In genomic region chr8:95822699-95823098, GRCm38 (mm10) we compare ENCODE assay signal across 20 mouse cellular contexts. TPM values are rescaled to one million over a fixed set of nuclear protein-coding genes. Genes with fewer than 3 reads are reported as not detected.
A peak's percentile ranks its signal among the peaks of the same experiment; 100 is the strongest.
DNase-seq lines count a peak whose midpoint lies in the region; ATAC-seq lines count a peak whose summit lies in the region.
"Had no signal": no experiment of that assay in that cellular context is flagged by ENCODE, and none has a peak within 500 bp of the region (broad histone marks: within the 10 kb centered on the region; RNA-seq: fewer than 3 reads in every experiment).

No protein-coding gene starts in this region.

- no peaks in the 10 kb centered on the region; the same call in 1 of the 2 replicates for H3K9me3 ChIP-seq in limb, embryonic 11.5 days (ENCODE audit: control insufficient read depth, low read length)
- H3K9me3 ChIP-seq in limb, embryonic 10.5 days (replicated peaks), result no peaks in the 10 kb centered on the region
- no peaks in the 10 kb centered on the region for H3K9me3 ChIP-seq in heart, embryonic 14.5 days (ENCODE audit: control insufficient read depth, low read length)
- H3K9me3 ChIP-seq in forebrain, embryonic 14.5 days (replicated peaks; ENCODE audit: control insufficient read depth, low read length), result no peaks in the 10 kb centered on the region
- no peaks in the 10 kb centered on the region for H3K9me3 ChIP-seq in midbrain, embryonic 11.5 days (ENCODE audit: control insufficient read depth, low read length)
- H3K9me3 ChIP-seq: embryonic facial prominence, embryonic 13.5 days; forebrain, embryonic 12.5 days; hindbrain, embryonic 12.5 days had no signal

- peak; percentile 36 to 59 for DNase-seq in heart, adult 18-20 months
- no peak for DNase-seq in heart, postnatal 14 days
- no peak for DNase-seq in limb, embryonic 11.5 days (ENCODE audit: low spot score)
- DNase-seq in limb, embryonic 10.5 days (ENCODE audit: low spot score), result no peak
- no peak for DNase-seq in forebrain, embryonic 14.5 days (ENCODE audit: low spot score)
- no peak for DNase-seq in midbrain, embryonic 11.5 days (ENCODE audit: low spot score, missing footprints)
- DNase-seq: adrenal gland, postnatal 14 days; cerebellum, adult 11-12 months; cerebellum, adult 9-11 months; cerebellum, postnatal 36 days; forebrain, postnatal 0 days; gastrocnemius, postnatal 14 days; kidney, adult 11 months had no signal

- H3K27ac ChIP-seq in limb, embryonic 11.5 days (replicated peaks; ENCODE audit: low read depth, low read length), result no peak overlapping the region
- H3K27ac ChIP-seq in limb, embryonic 10.5 days, result no peak overlapping the region
- H3K27ac ChIP-seq in heart, embryonic 14.5 days (replicated peaks in 1 of 2; ENCODE audit: control insufficient read depth in 1 of 2, insufficient read depth in 1 of 2, low read depth in 2 of 2, low read length in 2 of 2), result peak overlapping the region; percentile 44 to 65
- no peak overlapping the region for H3K27ac ChIP-seq in forebrain, embryonic 14.5 days (ENCODE audit: low read depth, low read length)
- H3K27ac ChIP-seq in midbrain, embryonic 11.5 days (ENCODE audit: low read depth, low read length), result no peak overlapping the region
- H3K27ac ChIP-seq: embryonic facial prominence, embryonic 13.5 days; forebrain, embryonic 12.5 days; hindbrain, embryonic 12.5 days; hindbrain, postnatal 0 days had no signal

- WGBS in limb, embryonic 11.5 days, result 65% methylated on average over 3 of the region's 3 CpGs
- WGBS in limb, embryonic 10.5 days, result 75% methylated on average over 3 of the region's 3 CpGs
- 15% methylated on average over 3 of the region's 3 CpGs for WGBS in heart, embryonic 14.5 days
- WGBS in forebrain, embryonic 14.5 days, result 84% methylated on average over 3 of the region's 3 CpGs
- 83% methylated on average over 3 of the region's 3 CpGs for WGBS in midbrain, embryonic 11.5 days

- intact Hi-C loops in heart, postnatal 14 days (cut with DNase I), result no loop called here

- H3K36me3 ChIP-seq in limb, embryonic 11.5 days (ENCODE audit: control insufficient read depth, insufficient read depth, low read length), result no peaks in the 10 kb centered on the region
- no peaks in the 10 kb centered on the region for H3K36me3 ChIP-seq in limb, embryonic 10.5 days
- H3K36me3 ChIP-seq in heart, embryonic 14.5 days (ENCODE audit: control insufficient read depth, insufficient read depth, low read length), result no peaks in the 10 kb centered on the region
- no peaks in the 10 kb centered on the region for H3K36me3 ChIP-seq in forebrain, embryonic 14.5 days (ENCODE audit: control insufficient read depth, insufficient read depth, low read length)
- H3K36me3 ChIP-seq in midbrain, embryonic 11.5 days (ENCODE audit: control insufficient read depth, insufficient read depth, low read length), result no peaks in the 10 kb centered on the region
- H3K36me3 ChIP-seq: embryonic facial prominence, embryonic 13.5 days; forebrain, embryonic 12.5 days; hindbrain, embryonic 12.5 days had no signal

- no peaks in the 10 kb centered on the region for H3K4me1 ChIP-seq in limb, embryonic 11.5 days (ENCODE audit: control insufficient read depth, insufficient read depth, low read length)
- no peaks in the 10 kb centered on the region for H3K4me1 ChIP-seq in limb, embryonic 10.5 days
- peaks cover 8 to 23% of the 10 kb centered on the region in 2 experiments for H3K4me1 ChIP-seq in heart, embryonic 14.5 days (ENCODE audit: control insufficient read depth in 2 of 2, insufficient read depth in 2 of 2, low read length in 2 of 2)
- no peaks in the 10 kb centered on the region for H3K4me1 ChIP-seq in forebrain, embryonic 14.5 days (ENCODE audit: control insufficient read depth, insufficient read depth, low read length)
- H3K4me1 ChIP-seq in midbrain, embryonic 11.5 days (ENCODE audit: control insufficient read depth, insufficient read depth, low read length), result no peaks in the 10 kb centered on the region
- H3K4me1 ChIP-seq: embryonic facial prominence, embryonic 13.5 days; forebrain, embryonic 12.5 days; hindbrain, embryonic 12.5 days had no signal

- H3K4me2 ChIP-seq in limb, embryonic 11.5 days (ENCODE audit: low read depth, severe bottlenecking), result no peak overlapping the region
- H3K4me2 ChIP-seq in heart, embryonic 14.5 days (ENCODE audit: low read length), result no peak overlapping the region
- no peak overlapping the region for H3K4me2 ChIP-seq in forebrain, embryonic 14.5 days (ENCODE audit: low read length)
- no peak overlapping the region for H3K4me2 ChIP-seq in midbrain, embryonic 11.5 days
- H3K4me2 ChIP-seq: embryonic facial prominence, embryonic 13.5 days; forebrain, embryonic 12.5 days; hindbrain, embryonic 12.5 days had no signal

- H3K4me3 ChIP-seq in limb, embryonic 11.5 days (ENCODE audit: low read depth, low read length), result no peak overlapping the region
- H3K4me3 ChIP-seq in limb, embryonic 10.5 days, result no peak overlapping the region
- no peak overlapping the region for H3K4me3 ChIP-seq in heart, embryonic 14.5 days (ENCODE audit: control insufficient read depth in 1 of 2, insufficient read depth in 1 of 2, low read depth in 1 of 2, low read length in 2 of 2)
- H3K4me3 ChIP-seq in forebrain, embryonic 14.5 days (ENCODE audit: low read depth, low read length), result no peak overlapping the region
- no peak overlapping the region for H3K4me3 ChIP-seq in midbrain, embryonic 11.5 days (ENCODE audit: low read depth, low read length)
- H3K4me3 ChIP-seq: embryonic facial prominence, embryonic 13.5 days; forebrain, embryonic 12.5 days; hindbrain, embryonic 12.5 days had no signal

- ATAC-seq in limb, embryonic 11.5 days (ENCODE audit: insufficient number of reproducible peaks, low FRiP score, low TSS enrichment, low read depth), result peak; percentile 21; the same call in 1 of the 2 replicates
- ATAC-seq in heart, embryonic 14.5 days (ENCODE audit: insufficient number of reproducible peaks, insufficient read depth, low FRiP score, low read depth), result peak; percentile 49
- no peak for ATAC-seq in forebrain, embryonic 14.5 days
- no peak for ATAC-seq in midbrain, embryonic 11.5 days (ENCODE audit: low FRiP score)
- ATAC-seq: activated CD4-positive, CD25-positive, alpha-beta regulatory T cell, adult 4 months; forebrain, postnatal 0 days; hindbrain, postnatal 0 days; Patski had no signal

- H3K9ac ChIP-seq in limb, embryonic 11.5 days (ENCODE audit: low read length), result no peak overlapping the region
- H3K9ac ChIP-seq in heart, embryonic 14.5 days (ENCODE audit: low read length), result no peak overlapping the region
- no peak overlapping the region for H3K9ac ChIP-seq in forebrain, embryonic 14.5 days (ENCODE audit: low read length)
- H3K9ac ChIP-seq in midbrain, embryonic 11.5 days (ENCODE audit: low read length), result no peak overlapping the region
- H3K9ac ChIP-seq: embryonic facial prominence, embryonic 13.5 days; forebrain, embryonic 12.5 days; forebrain, postnatal 0 days; hindbrain, embryonic 12.5 days had no signal

- no peaks in the 10 kb centered on the region for H3K27me3 ChIP-seq in limb, embryonic 11.5 days (ENCODE audit: control insufficient read depth, insufficient read depth, low read length)
- H3K27me3 ChIP-seq in limb, embryonic 10.5 days (ENCODE audit: low read depth, poor library complexity, severe bottlenecking), result no peaks in the 10 kb centered on the region
- no peaks in the 10 kb centered on the region for H3K27me3 ChIP-seq in heart, embryonic 14.5 days (ENCODE audit: control insufficient read depth, insufficient read depth, low read length)
- no peaks in the 10 kb centered on the region for H3K27me3 ChIP-seq in forebrain, embryonic 14.5 days (replicated peaks; ENCODE audit: control insufficient read depth, insufficient read depth, low read length)
- no peaks in the 10 kb centered on the region for H3K27me3 ChIP-seq in midbrain, embryonic 11.5 days (ENCODE audit: control insufficient read depth, insufficient read depth, low read length)
- H3K27me3 ChIP-seq: embryonic facial prominence, embryonic 13.5 days; forebrain, embryonic 12.5 days; hindbrain, embryonic 12.5 days; Patski had no signal

RNA-seq across cellular contexts. Expression of gene Sap18b, which starts 2.4 kb away (rescaled TPM):
- total RNA-seq in heart, adult 18-20 months (2021), result 10 to 100 TPM; 90.8 to 97.5 TPM
- total RNA-seq in heart, postnatal 14 days (2021), result 10 to 100 TPM; 81.7 to 82.4 TPM
- 421 and 443 TPM in 2 replicates for polyA plus RNA-seq in limb, embryonic 11.5 days (2014; fragmentation: Nextera tagmentation; extraction: Ambion mirVana)
- 387 and 427 TPM in 2 replicates for polyA plus RNA-seq in limb, embryonic 10.5 days (2016; fragmentation: Nextera tagmentation; extraction: Ambion mirVana)
- 265 and 287 TPM in 2 replicates for polyA plus RNA-seq in heart, embryonic 14.5 days (2014; fragmentation: Nextera tagmentation; extraction: Ambion mirVana)
- 271 and 294 TPM in 2 replicates for polyA plus RNA-seq in forebrain, embryonic 14.5 days (2014; fragmentation: Nextera tagmentation; extraction: Ambion mirVana)
- polyA plus RNA-seq in midbrain, embryonic 11.5 days (2014; fragmentation: Nextera tagmentation; extraction: Ambion mirVana), result 398 and 408 TPM in 2 replicates

RNA-seq across cellular contexts. Expression of gene Cnot1, which starts 15.4 kb away (rescaled TPM):
- 100 to 1,000 TPM in 1 of 2 experiments, 10 to 100 TPM in 1; 99.8 to 110 TPM for total RNA-seq in heart, adult 18-20 months (2021)
- total RNA-seq in heart, postnatal 14 days (2021), result 100 to 1,000 TPM; 129 to 138 TPM
- polyA plus RNA-seq in limb, embryonic 11.5 days (2014; fragmentation: Nextera tagmentation; extraction: Ambion mirVana), result 137 and 154 TPM in 2 replicates
- polyA plus RNA-seq in limb, embryonic 10.5 days (2016; fragmentation: Nextera tagmentation; extraction: Ambion mirVana), result 107 and 119 TPM in 2 replicates
- polyA plus RNA-seq in heart, embryonic 14.5 days (2014; fragmentation: Nextera tagmentation; extraction: Ambion mirVana), result 83.1 and 92.4 TPM in 2 replicates
- 63.0 and 66.4 TPM in 2 replicates for polyA plus RNA-seq in forebrain, embryonic 14.5 days (2014; fragmentation: Nextera tagmentation; extraction: Ambion mirVana)
- 109 and 111 TPM in 2 replicates for polyA plus RNA-seq in midbrain, embryonic 11.5 days (2014; fragmentation: Nextera tagmentation; extraction: Ambion mirVana)

RNA-seq across cellular contexts. Expression of gene Slc38a7, which starts 30.6 kb away (rescaled TPM):
- 10 to 100 TPM; 10.7 to 11.3 TPM for total RNA-seq in heart, adult 18-20 months (2021)
- 10 to 100 TPM in 1 of 2 experiments, 1 to 10 TPM in 1; 9.9 to 12.0 TPM for total RNA-seq in heart, postnatal 14 days (2021)
- 13.8 and 14.8 TPM in 2 replicates for polyA plus RNA-seq in limb, embryonic 11.5 days (2014; fragmentation: Nextera tagmentation; extraction: Ambion mirVana)
- 14.7 and 17.9 TPM in 2 replicates for polyA plus RNA-seq in limb, embryonic 10.5 days (2016; fragmentation: Nextera tagmentation; extraction: Ambion mirVana)
- polyA plus RNA-seq in heart, embryonic 14.5 days (2014; fragmentation: Nextera tagmentation; extraction: Ambion mirVana), result 12.1 and 12.9 TPM in 2 replicates
- 25.4 and 27.5 TPM in 2 replicates for polyA plus RNA-seq in forebrain, embryonic 14.5 days (2014; fragmentation: Nextera tagmentation; extraction: Ambion mirVana)
- polyA plus RNA-seq in midbrain, embryonic 11.5 days (2014; fragmentation: Nextera tagmentation; extraction: Ambion mirVana), result 16.5 and 17.2 TPM in 2 replicates

Comparison
In these comparisons a context has a peak if more than half of its experiments do, and no peak if none do; other contexts are left out.
1. DNase-seq: peak in heart, adult 18-20 months (2 of 2); none in heart, postnatal 14 days (0 of 2), limb, embryonic 11.5 days (single experiment), limb, embryonic 10.5 days (single experiment), forebrain, embryonic 14.5 days (single experiment) and midbrain, embryonic 11.5 days (single experiment).
2. ATAC-seq: peak in limb, embryonic 11.5 days (single experiment) and heart, embryonic 14.5 days (single experiment); none in forebrain, embryonic 14.5 days (single experiment) and midbrain, embryonic 11.5 days (single experiment).
3. H3K27ac ChIP-seq: peak in heart, embryonic 14.5 days (2 of 2); none in limb, embryonic 11.5 days (single experiment), limb, embryonic 10.5 days (single experiment), forebrain, embryonic 14.5 days (single experiment) and midbrain, embryonic 11.5 days (single experiment).